Comparison of ENCODE assay signal across 8 mouse cellular contexts in genomic region chr16:41244711-41245110, GRCm38 (mm10).
DNase-seq lines count a peak whose midpoint lies in the region; ATAC-seq and TF ChIP-seq lines count a peak whose summit lies in the region.

No protein-coding gene starts in this region.

- WGBS in heart, adult 2 months = 8% methylated on average over 2 of the region's 2 CpGs
- 12% methylated on average over 2 of the region's 2 CpGs for WGBS in hindbrain, embryonic 14.5 days

- TF ChIP-seq POLR2A in heart, adult 2 months (IDR thresholded peaks at IDR 0.05; ENCODE audit: insufficient read depth, low read depth, low read length) = no peak

- DNase-seq in heart, adult 2 months = no peak
- no peak for DNase-seq in heart, postnatal 25 days (ENCODE audit: low spot score)
- DNase-seq in MN1 (ENCODE audit: low spot score) = peak; percentile 14
- DNase-seq in embryo, embryonic 10 days (ENCODE audit: low spot score) = peak; percentile 66
- DNase-seq in hindbrain, embryonic 14.5 days (ENCODE audit: low spot score) = peak; percentile 93
- DNase-seq in left cerebral cortex, postnatal 25 days (ENCODE audit: low spot score in 2 of 2) = peak; percentile 81 to 86
- peak; percentile 9 for DNase-seq in retina, adult 2 months (ENCODE audit: low read depth, low spot score)
- DNase-seq in thymus, postnatal 14 days = no peak

- no peaks in the 10 kb centered on the region for H3K27me3 ChIP-seq in heart, adult 2 months (ENCODE audit: control insufficient read depth, insufficient read depth, low read length)
- H3K27me3 ChIP-seq in hindbrain, embryonic 14.5 days (ENCODE audit: control insufficient read depth, insufficient read depth, low read length) = no peaks in the 10 kb centered on the region

- no peaks in the 10 kb centered on the region for H3K36me3 ChIP-seq in heart, adult 2 months (ENCODE audit: control insufficient read depth, insufficient read depth, low read length)
- H3K36me3 ChIP-seq in hindbrain, embryonic 14.5 days (replicated peaks; ENCODE audit: control insufficient read depth, insufficient read depth) = no peaks in the 10 kb centered on the region

- no peak overlapping the region for H3K4me2 ChIP-seq in hindbrain, embryonic 14.5 days (replicated peaks)

- no peaks in the 10 kb centered on the region for H3K4me1 ChIP-seq in heart, adult 2 months (ENCODE audit: control insufficient read depth, insufficient read depth, low read length)
- no peaks in the 10 kb centered on the region for H3K4me1 ChIP-seq in hindbrain, embryonic 14.5 days (replicated peaks; ENCODE audit: control insufficient read depth, insufficient read depth, low read length)

- peak; percentile 57; the same call in 1 of the 2 replicates for ATAC-seq in hindbrain, embryonic 14.5 days (ENCODE audit: low FRiP score)

- TF ChIP-seq CTCF in heart, adult 2 months (IDR thresholded peaks at IDR 0.05) = peak; percentile 64

- H3K27ac ChIP-seq in heart, adult 2 months = no peak overlapping the region
- no peak overlapping the region for H3K27ac ChIP-seq in hindbrain, embryonic 14.5 days

- no peaks in the 10 kb centered on the region for H3K79me2 ChIP-seq in heart, adult 2 months (replicated peaks; ENCODE audit: control insufficient read depth, insufficient read depth, low read length)

- no peak for TF ChIP-seq EP300 in heart, adult 2 months (IDR thresholded peaks at IDR 0.05; ENCODE audit: insufficient read depth, low read depth, low read length)

- H3K9ac ChIP-seq in heart, adult 2 months (ENCODE audit: low read depth, low read length) = no peak overlapping the region
- H3K9ac ChIP-seq in hindbrain, embryonic 14.5 days = no peak overlapping the region

- no peaks in the 10 kb centered on the region for H3K9me3 ChIP-seq in hindbrain, embryonic 14.5 days (ENCODE audit: control insufficient read depth, low read length)

- intact Hi-C loops in heart, adult 2 months (cut with DNase I) = no loop called here
- intact Hi-C loops in heart, postnatal 25 days (cut with DNase I) = loop anchor here (10.0 kb wide), 1 partner anchor 970 kb away; no protein-coding TSS in a partner anchor
- intact Hi-C loops in left cerebral cortex, postnatal 25 days (cut with DNase I) = loop anchor here (10.0 kb wide), 2 partner anchors 780 to 1260 kb away; partner anchors contain the start of gene Lsamp

- H3K4me3 ChIP-seq in heart, adult 2 months = no peak overlapping the region
- no peak overlapping the region for H3K4me3 ChIP-seq in hindbrain, embryonic 14.5 days (replicated peaks; ENCODE audit: low read length)

Comparison
In these comparisons a context has a peak if more than half of its experiments do, and no peak if none do; other contexts are left out.
1. DNase-seq: peak in MN1 (single experiment), embryo, embryonic 10 days (single experiment), hindbrain, embryonic 14.5 days (single experiment), left cerebral cortex, postnatal 25 days (2 of 2) and retina, adult 2 months (single experiment); none in heart, adult 2 months (0 of 2), heart, postnatal 25 days (single experiment) and thymus, postnatal 14 days (single experiment).